Mouse (Mus musculus): ENCODE measurements around the gene Ddc. TPM values are rescaled to one million over a fixed set of nuclear protein-coding genes. Genes with fewer than 3 reads are reported as not detected.
A peak's percentile ranks its signal among the peaks of the same experiment; 100 is the strongest.

Gene Ddc
- polyA plus RNA-seq (2016; fragmentation: Nextera tagmentation; extraction: Ambion mirVana), result 9.3 and 10.4 TPM in 2 replicates

- H3K9ac ChIP-seq, result no peak within 1 kb of the TSS
- ATAC-seq, result no peak
- WGBS (ENCODE audit: insufficient replicate concordance), result 70% methylated on average over 12 of the region's 12 CpGs
- peak within 1 kb of the TSS; percentile 15; the same call in 1 of the 2 replicates for H3K4me2 ChIP-seq
- no peaks in the 10 kb centered on the region for H3K36me3 ChIP-seq
- H3K27ac ChIP-seq, result 0 out of 2 replicates have a peak within 1 kb of the TSS, but pooled peaks have one; percentile 3
- H3K9me3 ChIP-seq (replicated peaks), result no peaks in the 10 kb centered on the region
- H3K27me3 ChIP-seq (replicated peaks), result no peaks in the 10 kb centered on the region
- H3K4me3 ChIP-seq, result no peak within 1 kb of the TSS; the same call in 1 of the 2 replicates
- H3K4me1 ChIP-seq, result peaks cover 21% of the 10 kb centered on the region; the same call in 1 of the 2 replicates
These were observed at the start of gene Ddc for GRCm38 (mm10) chr11:11897645-11898357. Ddc (minus strand) TSS chr11:11898144.

- H3K36me3 ChIP-seq, result peaks cover 74% of the 10 kb centered on the region
- 85% methylated on average over 4 of the region's 4 CpGs for whole genome bisulfite sequencing (ENCODE audit: insufficient replicate concordance)
- no peak for ATAC-seq
These were observed 47.8 kb upstream of the Ddc start for GRCm38 (mm10) chr11:11945766-11946165.

GRCm38 (mm10) chr11:11944814-11945213, 46.9 kb upstream of the Ddc start:
- Histone ChIP-seq H3K36me3 (peaks cover 68% of the 10 kb centered on the region), H3K9ac (no peak overlapping the region), H3K27me3 (replicated peaks) (no peaks in the 10 kb centered on the region), H3K4me1 (peaks cover 27% of the 10 kb centered on the region), H3K4me2 (no peak overlapping the region), H3K4me3 (no peak overlapping the region), H3K9me3 (replicated peaks) (no peaks in the 10 kb centered on the region), H3K27ac (no peak overlapping the region)
- 82% methylated on average over 4 of the region's 4 CpGs for WGBS (ENCODE audit: insufficient replicate concordance)
- no peak for ATAC-seq

More at GRCm38 (mm10) chr11:11945766-11946165, 47.8 kb upstream of the Ddc start:
- Histone ChIP-seq H3K4me3 (no peak overlapping the region), H3K9ac (no peak overlapping the region), H3K27ac (no peak overlapping the region), H3K9me3 (replicated peaks) (no peaks in the 10 kb centered on the region), H3K4me1 (peaks cover 25% of the 10 kb centered on the region), H3K27me3 (replicated peaks) (no peaks in the 10 kb centered on the region), H3K4me2 (no peak overlapping the region)

GRCm38 (mm10) chr11:11944082-11944349, 46.1 kb upstream of the Ddc start:
- peaks cover 72% of the 10 kb centered on the region for H3K36me3 ChIP-seq

GRCm38 (mm10) chr11:11943240-11944081, 45.5 kb upstream of the Ddc start:
- H3K27me3 ChIP-seq (replicated peaks), result no peaks in the 10 kb centered on the region
- no peak overlapping the region for H3K4me3 ChIP-seq
- no peak overlapping the region for H3K27ac ChIP-seq
- no peak overlapping the region for H3K9ac ChIP-seq
- WGBS (ENCODE audit: insufficient replicate concordance), result 84% methylated on average over 13 of the region's 13 CpGs
- no peak for ATAC-seq
- H3K36me3 ChIP-seq, result peaks cover 76% of the 10 kb centered on the region
- H3K4me2 ChIP-seq, result no peak overlapping the region
- H3K9me3 ChIP-seq (replicated peaks), result no peaks in the 10 kb centered on the region
- peaks cover 21% of the 10 kb centered on the region for H3K4me1 ChIP-seq

More at GRCm38 (mm10) chr11:11944082-11944349, 46.1 kb upstream of the Ddc start:
- no peak overlapping the region for H3K4me2 ChIP-seq
- no peak overlapping the region; the same call in 1 of the 2 replicates for H3K27ac ChIP-seq
- H3K4me3 ChIP-seq, result no peak overlapping the region
- no peaks in the 10 kb centered on the region for H3K9me3 ChIP-seq (replicated peaks)
- H3K9ac ChIP-seq, result no peak overlapping the region
- peaks cover 27% of the 10 kb centered on the region for H3K4me1 ChIP-seq
- H3K27me3 ChIP-seq (replicated peaks), result no peaks in the 10 kb centered on the region
- ATAC-seq, result no peak

DNA sequence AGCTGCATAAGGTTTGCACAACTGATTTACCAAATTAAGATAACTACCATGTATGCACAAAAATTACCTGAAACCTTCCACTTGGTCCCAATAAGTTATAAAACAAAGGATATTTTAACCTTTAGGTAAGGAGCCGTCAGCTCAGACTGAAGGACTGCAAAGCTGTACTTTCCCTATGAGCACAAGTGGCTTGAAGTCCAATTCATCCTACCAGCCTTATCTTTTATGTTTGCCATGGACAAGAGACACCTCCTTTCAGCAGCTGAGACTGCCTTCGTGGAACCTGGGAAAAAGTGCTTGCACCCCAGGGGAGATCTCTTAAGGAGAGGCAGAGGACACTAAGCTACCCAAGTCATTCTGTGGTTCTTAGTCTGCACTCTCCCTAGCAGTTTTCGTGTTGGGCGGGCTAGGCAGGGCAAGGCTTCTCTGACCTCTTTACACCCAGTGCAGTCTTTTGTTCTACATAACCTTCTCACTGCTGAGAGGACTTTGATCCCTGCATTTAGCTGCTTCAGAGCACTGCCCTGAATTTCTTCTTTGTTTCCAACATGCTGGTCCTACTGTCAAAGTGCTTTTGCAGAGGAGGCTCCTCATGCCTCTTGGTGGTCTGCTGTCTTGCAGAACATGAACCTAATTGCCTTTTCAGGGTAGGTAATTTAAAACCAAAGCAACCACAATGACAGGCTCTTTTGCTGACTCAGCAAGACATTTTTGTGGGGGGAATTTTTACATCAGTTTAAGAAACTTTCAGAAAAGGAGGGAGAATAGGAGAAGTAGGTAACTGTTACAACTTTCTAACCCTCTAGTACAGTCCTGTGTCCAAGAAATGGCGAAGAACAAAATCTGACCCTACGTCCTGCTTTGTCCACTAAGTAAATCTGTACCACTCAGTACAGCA, 44.6 kb upstream of the Ddc start:
- H3K27ac ChIP-seq, result no peak overlapping the region
- H3K4me1 ChIP-seq, result peaks cover 20% of the 10 kb centered on the region
- H3K4me2 ChIP-seq, result no peak overlapping the region
- no peak for ATAC-seq
- no peaks in the 10 kb centered on the region for H3K27me3 ChIP-seq (replicated peaks)
- H3K9ac ChIP-seq, result no peak overlapping the region
- WGBS (ENCODE audit: insufficient replicate concordance), result 65% methylated on average over 6 of the region's 6 CpGs
- H3K36me3 ChIP-seq, result peaks cover 82% of the 10 kb centered on the region
- H3K4me3 ChIP-seq, result no peak overlapping the region
- H3K9me3 ChIP-seq (replicated peaks), result no peaks in the 10 kb centered on the region

DNA sequence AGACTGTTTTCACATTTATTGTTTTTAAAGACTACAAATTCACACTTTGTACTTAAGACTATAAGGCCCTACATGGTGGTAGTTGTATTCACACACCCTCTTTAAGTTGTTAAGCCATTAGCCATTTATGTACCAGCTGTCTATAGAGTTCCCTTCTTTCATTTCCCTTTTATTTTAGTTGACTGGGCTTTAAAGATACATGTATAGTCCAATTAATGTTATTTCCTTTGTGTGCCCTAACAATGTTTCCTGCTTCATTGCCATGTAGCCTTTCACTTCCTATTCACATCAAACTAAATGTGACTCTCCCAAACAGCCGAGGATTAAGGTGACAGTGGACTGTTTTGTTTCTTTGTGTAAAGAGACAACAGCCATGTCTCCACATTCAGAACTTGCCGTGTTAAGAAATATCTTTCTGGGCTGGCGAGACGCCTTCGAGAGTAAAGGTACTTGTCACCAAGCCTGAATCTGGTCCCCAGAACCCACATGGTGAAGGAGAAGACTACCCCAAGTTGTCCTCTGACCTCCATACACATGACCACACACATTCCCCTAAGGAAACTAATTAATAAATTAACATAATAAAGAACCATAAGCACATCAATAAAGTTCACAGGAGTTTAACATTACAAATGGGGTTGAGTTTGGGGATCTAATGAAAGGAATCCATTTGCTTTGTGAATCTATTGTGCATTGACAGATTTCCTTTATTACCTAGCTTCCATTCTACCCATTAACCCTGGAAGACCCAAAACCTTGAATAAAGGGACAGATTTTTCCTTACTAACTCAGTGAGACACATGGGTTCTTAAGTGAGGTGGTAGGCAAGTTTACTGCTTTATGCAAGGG, 43.1 kb upstream of the Ddc start:
- peaks cover 22% of the 10 kb centered on the region for H3K4me1 ChIP-seq
- 75% methylated on average over 5 of the region's 5 CpGs for WGBS (ENCODE audit: insufficient replicate concordance)
- ATAC-seq, result no peak
- H3K27ac ChIP-seq, result no peak overlapping the region
- H3K9ac ChIP-seq, result no peak overlapping the region
- no peaks in the 10 kb centered on the region for H3K27me3 ChIP-seq (replicated peaks)
- peaks cover 86% of the 10 kb centered on the region for H3K36me3 ChIP-seq
- H3K4me3 ChIP-seq, result no peak overlapping the region
- H3K9me3 ChIP-seq (replicated peaks), result no peaks in the 10 kb centered on the region
- no peak overlapping the region for H3K4me2 ChIP-seq

GRCm38 (mm10) chr11:11939611-11940010, 41.7 kb upstream of the Ddc start:
- ATAC-seq, result peak; percentile 54
- Histone ChIP-seq H3K9ac (no peak overlapping the region), H3K9me3 (replicated peaks) (no peaks in the 10 kb centered on the region), H3K36me3 (peaks cover 87% of the 10 kb centered on the region), H3K27me3 (replicated peaks) (no peaks in the 10 kb centered on the region), H3K4me1 (peaks cover 22% of the 10 kb centered on the region), H3K4me3 (no peak overlapping the region), H3K4me2 (no peak overlapping the region), H3K27ac (no peak overlapping the region)
- WGBS (ENCODE audit: insufficient replicate concordance), result 26% methylated on average over 3 of the region's 3 CpGs

DNA sequence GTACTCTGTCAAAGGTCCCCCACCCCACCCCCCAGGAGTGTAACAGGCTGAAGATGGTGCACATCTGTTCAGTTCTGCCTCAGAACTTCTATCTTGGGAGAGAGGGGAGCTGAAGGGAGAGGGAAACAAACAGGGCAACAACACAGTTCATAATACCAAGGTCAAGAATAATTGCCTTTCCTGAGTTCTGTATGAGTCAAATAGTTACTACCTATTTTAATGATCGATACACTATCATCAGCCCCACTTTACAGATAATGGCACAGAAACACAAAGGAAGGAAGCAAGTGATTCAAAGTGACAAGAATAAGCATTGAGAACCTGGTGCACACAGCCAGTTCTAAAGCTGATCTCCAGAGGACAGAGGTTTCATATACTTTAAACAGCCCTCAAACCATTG, 40.6 kb upstream of the Ddc start:
- no peak overlapping the region for H3K4me2 ChIP-seq
- 81% methylated on average over 1 of the region's 1 CpGs for WGBS (ENCODE audit: insufficient replicate concordance)
- no peak for ATAC-seq
- H3K4me3 ChIP-seq, result no peak overlapping the region
- H3K27me3 ChIP-seq (replicated peaks), result no peaks in the 10 kb centered on the region
- no peak overlapping the region for H3K27ac ChIP-seq
- peaks cover 23% of the 10 kb centered on the region for H3K4me1 ChIP-seq
- peaks cover 85% of the 10 kb centered on the region for H3K36me3 ChIP-seq
- no peaks in the 10 kb centered on the region for H3K9me3 ChIP-seq (replicated peaks)
- no peak overlapping the region for H3K9ac ChIP-seq

DNA sequence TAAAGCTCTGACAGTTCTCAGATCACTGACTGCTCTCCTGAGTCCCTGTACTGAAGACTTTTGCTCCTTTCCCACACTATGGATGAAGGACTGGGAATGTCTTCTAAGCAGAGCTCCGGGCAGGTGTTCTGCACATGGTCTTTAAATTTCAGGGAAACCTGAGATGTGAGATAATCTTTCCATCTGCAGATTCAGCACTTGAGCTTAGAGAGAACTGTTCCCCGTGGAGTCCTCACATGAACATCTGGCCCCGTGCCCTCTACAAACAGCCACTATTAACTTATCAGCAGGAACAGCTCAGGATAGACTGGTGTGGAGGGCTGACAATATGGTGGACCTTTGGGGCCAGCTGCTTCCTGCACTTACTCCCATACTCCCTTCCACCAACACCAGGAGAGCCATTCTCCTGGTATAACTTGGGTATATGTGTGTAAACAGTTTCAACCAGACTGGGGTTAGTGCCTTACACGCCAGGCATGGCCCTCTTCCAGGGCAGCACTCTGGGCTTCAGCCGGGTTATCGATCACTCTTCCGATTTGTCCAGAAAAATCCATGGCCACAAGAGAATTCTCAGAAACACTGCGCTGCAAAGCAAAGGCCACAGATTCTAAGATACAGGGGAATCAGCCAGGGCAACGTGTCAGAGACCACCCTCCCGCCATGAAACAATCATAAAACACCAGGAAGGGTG, 39.5 kb upstream of the Ddc start:
- Histone ChIP-seq H3K36me3 (peaks cover 85% of the 10 kb centered on the region), H3K27ac (no peak overlapping the region), H3K4me3 (no peak overlapping the region), H3K4me1 (peaks cover 26% of the 10 kb centered on the region), H3K9me3 (replicated peaks) (no peaks in the 10 kb centered on the region), H3K4me2 (no peak overlapping the region), H3K27me3 (replicated peaks) (no peaks in the 10 kb centered on the region), H3K9ac (no peak overlapping the region)
- WGBS (ENCODE audit: insufficient replicate concordance), result 74% methylated on average over 10 of the region's 10 CpGs
- ATAC-seq, result 0 out of 2 replicates have a peak, but pooled peaks have one; percentile 10

Data from liver, embryonic 12.5 days (tissue).